Mouse (Mus musculus) CD4-positive, CD25-positive, alpha-beta regulatory T cell, adult 4 months (primary cell): Measurements from ENCODE around the gene Gpatch1. TPM values are rescaled to one million over a fixed set of nuclear protein-coding genes. Genes with fewer than 3 reads are reported as not detected.
A peak's percentile ranks its signal among the peaks of the same experiment; 100 is the strongest.

ENCODE experiments used
- ATAC-seq: one replicate; pipeline ENCODE4 v1.8.0; 2017
- polyA plus RNA-seq, 2 experiments: library from polyadenylated mRNA; unstranded; fragments of 100-300 nt; shearing (Covaris generic); gene quantifications; one replicate each; pipeline ENCODE4 v1.2.1; 2017

The Gpatch1 gene
- polyA plus RNA-seq, 2 experiments from 2014 or later = 22.4 to 28.6 TPM

DNA sequence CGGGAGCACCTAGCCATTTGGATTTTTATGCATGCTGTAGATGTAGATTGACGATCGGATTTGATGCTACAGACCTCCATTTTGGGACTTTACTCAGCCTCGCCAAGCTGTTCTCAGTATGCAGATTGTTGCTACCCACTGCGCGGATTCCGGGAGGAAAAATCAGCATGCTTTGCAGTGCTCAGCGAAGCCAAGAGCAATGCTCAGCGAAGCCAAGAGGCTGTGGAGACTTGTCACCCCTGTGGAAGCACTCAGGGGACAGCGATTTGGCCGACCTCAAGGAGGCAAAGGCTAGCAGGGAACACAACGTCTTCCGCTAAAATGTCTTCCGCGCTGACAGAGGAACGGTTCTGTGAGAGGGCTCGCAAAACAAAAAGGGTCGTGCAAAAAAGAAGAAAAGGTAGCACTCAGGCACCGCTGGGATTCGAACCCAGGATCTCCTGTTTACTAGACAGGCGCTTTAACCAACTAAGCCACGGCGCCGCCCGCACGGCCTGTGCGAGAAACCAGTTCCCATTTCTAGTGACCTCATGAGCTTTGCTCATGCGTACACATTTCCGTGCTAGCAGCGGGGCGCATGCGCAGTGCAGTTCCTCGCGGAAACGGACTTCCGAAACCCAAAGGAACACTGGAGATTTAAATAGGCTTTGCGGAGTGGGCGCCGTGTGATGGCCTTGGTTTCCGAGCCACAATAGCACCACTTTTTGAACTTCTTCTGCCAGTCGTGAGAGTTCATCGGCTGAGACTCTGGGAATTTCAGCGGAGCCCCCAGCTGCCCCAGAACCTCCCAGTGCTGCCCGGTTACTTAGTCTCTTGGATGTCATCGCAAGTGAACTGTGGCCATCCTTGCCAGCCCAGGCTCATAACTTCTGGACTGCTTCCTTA, 83.6 kb downstream of the Gpatch1 start:
- peak; percentile 88 for ATAC-seq

GRCm38 (mm10) chr7:35233861-35234260, 84.4 kb downstream of the Gpatch1 start:
- no peak for ATAC-seq

GRCm38 (mm10) chr7:35232796-35233455, 85.3 kb downstream of the Gpatch1 start:
- no peak for ATAC-seq

DNA sequence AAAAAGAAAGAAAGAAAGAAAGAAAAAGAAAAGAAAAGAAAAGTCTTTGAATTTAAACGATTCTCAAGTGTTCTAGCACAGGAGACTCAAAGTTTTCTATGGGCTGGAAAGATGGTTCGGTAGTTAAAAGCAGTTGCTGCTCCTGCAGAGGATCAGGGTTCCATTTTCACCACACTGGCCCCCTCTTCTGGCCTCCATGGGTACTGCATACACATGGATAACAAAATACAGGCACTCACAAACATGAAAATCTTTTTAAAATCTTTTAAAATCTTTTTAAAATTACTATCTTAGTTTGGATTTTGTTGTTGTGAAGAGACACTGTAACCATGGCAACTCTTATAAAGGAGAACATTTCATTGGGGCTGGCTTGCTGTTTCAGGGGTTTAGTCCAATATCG, 87.9 kb downstream of the Gpatch1 start:
- no peak for ATAC-seq

Other genes starting within 250 kb of the Gpatch1 start
- gene Cebpa, start 199.1 kb downstream of the Gpatch1 start, polyA plus RNA-seq = 1 to 10 TPM in 1 of 2 experiments, under 1 TPM in 1; 0.47 to 1.1 TPM
- gene Slc7a10, start 132.1 kb downstream of the Gpatch1 start, polyA plus RNA-seq = 1 to 10 TPM; 6.7 to 7.4 TPM
- gene Lrp3, start 102.9 kb downstream of the Gpatch1 start, polyA plus RNA-seq = 1 to 10 TPM in 1 of 2 experiments, under 1 TPM in 1; 0.51 to 1.8 TPM
- under 1 TPM; 0.28 to 0.39 TPM for gene Rhpn2, start 15.7 kb upstream of the Gpatch1 start, polyA plus RNA-seq
- gene Faap24, start 78.4 kb upstream of the Gpatch1 start, polyA plus RNA-seq = 10 to 100 TPM; 34.0 to 40.4 TPM
- 10 to 100 TPM; 14.2 to 23.5 TPM for gene Cep89, start 78.6 kb upstream of the Gpatch1 start, polyA plus RNA-seq
- not detected for gene Slc7a9, start 130.4 kb upstream of the Gpatch1 start, polyA plus RNA-seq
- not detected for gene Tdrd12, start 219.3 kb upstream of the Gpatch1 start, polyA plus RNA-seq
- gene Nudt19, start 237.9 kb upstream of the Gpatch1 start, polyA plus RNA-seq = 10 to 100 TPM; 42.0 to 46.8 TPM